Mouse (Mus musculus): ENCODE results near the gene Ccdc177. TPM values are rescaled to one million over a fixed set of nuclear protein-coding genes. Genes with fewer than 3 reads are reported as not detected.

Gene Ccdc177
- polyA plus RNA-seq (2014; fragmentation: Illumina TruSeq; extraction: RNeasy Lipid Tissue Mini Kit (QIAGEN cat#74804); ENCODE audit: low read depth, low replicate concordance): not detected

GRCm38 (mm10) chr12:80760396-80760801 lies at the start of gene Ccdc177:
Ccdc177 (minus strand) TSS chr12:80760687.

GRCm38 (mm10) chr12:80789849-80790694 lies 29.6 kb upstream of the Ccdc177 start, which contains the start of gene Susd6:
Susd6 (plus strand) TSS chr12:80790510.

Other genes starting within 250 kb of the Ccdc177 start
- gene Galnt16, start 242.4 kb downstream of the Ccdc177 start, polyA plus RNA-seq (2014; fragmentation: Illumina TruSeq; extraction: RNeasy Lipid Tissue Mini Kit (QIAGEN cat#74804); ENCODE audit: low read depth, low replicate concordance): not detected
- 29.0 TPM for gene Slc39a9, start 116.8 kb downstream of the Ccdc177 start, polyA plus RNA-seq (2014; fragmentation: Illumina TruSeq; extraction: RNeasy Lipid Tissue Mini Kit (QIAGEN cat#74804); ENCODE audit: low read depth, low replicate concordance)
- gene Erh, start 116.3 kb downstream of the Ccdc177 start, polyA plus RNA-seq (2014; fragmentation: Illumina TruSeq; extraction: RNeasy Lipid Tissue Mini Kit (QIAGEN cat#74804); ENCODE audit: low read depth, low replicate concordance): 24.9 TPM
- gene Plekhd1, start 68.1 kb downstream of the Ccdc177 start, polyA plus RNA-seq (2014; fragmentation: Illumina TruSeq; extraction: RNeasy Lipid Tissue Mini Kit (QIAGEN cat#74804); ENCODE audit: low read depth, low replicate concordance): not detected
- gene Susd6, start 29.8 kb upstream of the Ccdc177 start, polyA plus RNA-seq (2014; fragmentation: Illumina TruSeq; extraction: RNeasy Lipid Tissue Mini Kit (QIAGEN cat#74804); ENCODE audit: low read depth, low replicate concordance): 15.2 TPM
- 295 TPM for gene Srsf5, start 184.8 kb upstream of the Ccdc177 start, polyA plus RNA-seq (2014; fragmentation: Illumina TruSeq; extraction: RNeasy Lipid Tissue Mini Kit (QIAGEN cat#74804); ENCODE audit: low read depth, low replicate concordance)
- gene Slc10a1, start 208.0 kb upstream of the Ccdc177 start, polyA plus RNA-seq (2014; fragmentation: Illumina TruSeq; extraction: RNeasy Lipid Tissue Mini Kit (QIAGEN cat#74804); ENCODE audit: low read depth, low replicate concordance): 1,353 TPM

All from liver, adult 10 weeks (tissue).